Mouse (Mus musculus) lung, embryonic 16.5 days (tissue): Measurements from ENCODE around the gene Gm10229. TPM values are rescaled to one million over a fixed set of nuclear protein-coding genes. Genes with fewer than 3 reads are reported as not detected.
"Not testable (repeated sequence)": the region's sequence is repeated elsewhere in the genome, so short reads cannot be mapped to it uniquely, and the experiment has no call there.

Experiments
- ATAC-seq: fragments of 200-750 bp; cut with Nextera tagmentation; 2 replicates; pipeline ENCODE4 v1.8.0; 2017; ENCODE audit warnings: low read depth, mild to moderate bottlenecking, moderate library complexity
- H3K27ac ChIP-seq: fragments of 300-500 bp; sonication (generic); 2 replicates; pipeline ENCODE4 v1.5.1; 2014; ENCODE audit warnings: mild to moderate bottlenecking, control low read depth, low read length
- H3K27me3 ChIP-seq: fragments of 300-500 bp; sonication (generic); 2 replicates; pipeline ENCODE4 v1.6.1; 2014; ENCODE audit warnings: low read depth, low read length, mixed read lengths; ENCODE audit not compliant: control insufficient read depth, insufficient read depth
- H3K36me3 ChIP-seq: fragments of 300-500 bp; sonication (generic); 2 replicates; pipeline ENCODE4 v1.6.1; 2014; ENCODE audit warnings: low read length; ENCODE audit not compliant: control insufficient read depth, insufficient read depth
- H3K4me1 ChIP-seq: fragments of 300-500 bp; sonication (generic); replicated peaks from 2 replicates; pipeline ENCODE4 v1.6.1; 2014; ENCODE audit warnings: low read length, mixed read lengths; ENCODE audit not compliant: control insufficient read depth, insufficient read depth
- H3K4me2 ChIP-seq: fragments of 300-500 bp; sonication (generic); 2 replicates; pipeline ENCODE4 v1.6.1; 2014; ENCODE audit warnings: low read depth, low read length, control low read depth
- H3K4me3 ChIP-seq: fragments of 300-500 bp; sonication (generic); 2 replicates; pipeline ENCODE4 v1.5.1; 2014; ENCODE audit warnings: mild to moderate bottlenecking, low read length, control low read depth
- H3K9ac ChIP-seq: fragments of 300-500 bp; sonication (generic); 2 replicates; pipeline ENCODE4 v1.6.1; 2014; ENCODE audit warnings: low read length, control low read depth
- H3K9me3 ChIP-seq: fragments of 300-500 bp; sonication (generic); 2 replicates; pipeline ENCODE4 v1.6.1; 2016; ENCODE audit warnings: low read length; ENCODE audit not compliant: control insufficient read depth
- WGBS: fragments of 180-500 bp; shearing (Covaris S2); extraction: QIAGEN DNeasy Blood & Tissue Kit; methylation state at CpG from one replicate; pipeline ENCODE4 v1.1.7; 2014; 5-methylcytosine and 5-hydroxymethylcytosine counted together
- polyA plus RNA-seq: library from polyadenylated mRNA; unstranded; fragments of >200 nt; fragmentation: Nextera tagmentation; extraction: Ambion mirVana; gene quantifications from 2 replicates; pipeline ENCODE4 v1.2.1, GENCODE M21; 2015

Gene Gm10229
- not detected in 2 replicates for polyA plus RNA-seq

GRCm38 (mm10) chr16:89014984-89015383 is at the start of gene Gm10229:
TSS of gene Gm10229 (plus strand) at chr16:89015284.
- not testable (repeated sequence) for H3K9ac ChIP-seq, H3K4me1 ChIP-seq, H3K4me2 ChIP-seq, H3K27ac ChIP-seq, H3K27me3 ChIP-seq, H3K9me3 ChIP-seq, ATAC-seq, H3K4me3 ChIP-seq, H3K36me3 ChIP-seq
- WGBS = 79% methylated on average over 1 of the region's 3 CpGs

DNA sequence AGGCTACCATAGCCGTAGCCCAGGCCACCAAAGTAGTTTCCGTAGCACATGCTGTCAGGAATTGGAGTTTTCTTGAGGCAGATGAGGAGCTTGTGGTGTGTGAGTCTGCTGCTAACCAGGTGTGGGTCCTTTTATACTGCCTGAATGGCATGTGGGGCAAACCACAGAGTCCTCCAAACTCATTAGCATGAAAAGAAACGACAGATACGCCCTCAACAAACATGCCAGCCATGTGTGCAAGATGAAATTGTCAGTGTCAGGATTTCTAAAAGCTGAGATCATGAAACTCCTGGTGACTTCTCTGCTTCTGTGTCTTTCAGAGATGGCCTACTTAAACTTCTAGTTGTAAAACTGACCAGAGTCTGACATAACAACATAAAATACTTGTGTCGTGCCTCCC is 4.4 kb upstream of the Gm10229 start, which contains the start of gene Krtap22-2:
Gene Krtap22-2 (minus strand): TSS at position 101 of the 400 bp plus-strand sequence.
- Histone ChIP-seq H3K36me3 (no peaks in the 10 kb centered on the region), H3K4me3 (no peak within 1 kb of the TSS), H3K27ac (no peak within 1 kb of the TSS), H3K4me2 (no peak within 1 kb of the TSS), H3K27me3 (no peaks in the 10 kb centered on the region), H3K9me3 (no peaks in the 10 kb centered on the region), H3K4me1 (no peaks in the 10 kb centered on the region), H3K9ac (no peak within 1 kb of the TSS)
- ATAC-seq = no peak
- 79% methylated on average over 5 of the region's 5 CpGs for WGBS

- no peak for ATAC-seq
- H3K27ac ChIP-seq = no peak overlapping the region
- H3K9ac ChIP-seq = no peak overlapping the region
- H3K4me3 ChIP-seq = no peak overlapping the region
- no peaks in the 10 kb centered on the region for H3K9me3 ChIP-seq
- H3K27me3 ChIP-seq = no peaks in the 10 kb centered on the region
- H3K36me3 ChIP-seq = no peaks in the 10 kb centered on the region
- no peaks in the 10 kb centered on the region for H3K4me1 ChIP-seq
- H3K4me2 ChIP-seq = no peak overlapping the region
- WGBS = 94% methylated on average over 3 of the region's 3 CpGs
Observed at GRCm38 (mm10) chr16:89013973-89014372, 1.1 kb upstream of the Gm10229 start.

DNA sequence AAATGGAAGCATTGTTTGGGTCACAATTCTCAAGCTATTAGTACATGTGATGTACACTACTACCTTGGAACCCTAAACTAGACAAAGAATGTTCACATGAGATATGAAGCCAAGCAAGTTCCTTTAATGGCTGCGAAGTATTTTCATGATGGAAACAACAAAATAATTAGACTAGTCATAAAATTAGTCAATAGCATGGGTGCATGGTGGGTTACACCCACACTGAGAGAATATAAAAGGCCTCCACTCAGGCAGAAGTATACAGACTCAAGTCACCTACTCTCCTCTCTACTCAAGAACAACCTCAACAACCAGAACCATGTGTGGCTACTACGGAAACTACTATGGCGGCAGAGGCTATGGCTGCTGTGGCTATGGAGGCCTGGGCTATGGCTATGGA is 16.3 kb downstream of the Gm10229 start, which contains the start of gene Krtap6-1:
Gene Krtap6-1 (plus strand): TSS at position 301 of the 400 bp plus-strand sequence.
- WGBS = 89% methylated on average over 3 of the region's 3 CpGs
- not testable (repeated sequence) for H3K4me2 ChIP-seq, H3K27ac ChIP-seq, ATAC-seq, H3K27me3 ChIP-seq, H3K9ac ChIP-seq, H3K9me3 ChIP-seq, H3K4me1 ChIP-seq, H3K4me3 ChIP-seq, H3K36me3 ChIP-seq

GRCm38 (mm10) chr16:89041372-89041771 is 26.3 kb downstream of the Gm10229 start, which contains the start of gene Gm10228:
TSS of gene Gm10228 (minus strand) at chr16:89041472.
- 80% methylated on average over 2 of the region's 4 CpGs for WGBS
- ATAC-seq, H3K27ac ChIP-seq, H3K9me3 ChIP-seq, H3K9ac ChIP-seq, H3K4me2 ChIP-seq, H3K27me3 ChIP-seq, H3K4me1 ChIP-seq, H3K4me3 ChIP-seq, H3K36me3 ChIP-seq: not testable (repeated sequence)

DNA sequence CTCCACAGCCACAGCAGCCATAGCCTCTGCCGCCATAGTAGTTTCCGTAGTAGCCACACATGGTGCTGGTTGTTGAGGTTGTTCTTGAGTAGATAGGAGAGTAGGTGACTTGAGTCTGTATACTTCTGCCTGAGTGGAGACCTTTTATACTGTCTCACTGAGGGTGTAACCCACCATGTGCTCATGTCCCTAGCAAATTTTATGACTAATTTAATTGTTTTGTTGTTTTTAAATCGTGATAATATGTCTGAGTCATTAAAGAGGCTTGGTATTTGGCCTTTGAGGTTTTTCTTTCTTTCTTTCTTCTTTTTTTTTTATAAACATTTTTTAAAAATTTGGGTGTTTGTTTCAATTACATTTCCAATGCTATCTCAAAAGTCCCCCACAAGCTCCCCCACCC is 32.7 kb downstream of the Gm10229 start, which contains the start of gene Krtap6-5:
Gene Krtap6-5 (minus strand): TSS at position 101 of the 400 bp plus-strand sequence.
- Histone ChIP-seq H3K27ac (no peak within 1 kb of the TSS), H3K4me1 (no peaks in the 10 kb centered on the region), H3K27me3 (no peaks in the 10 kb centered on the region), H3K4me3 (no peak within 1 kb of the TSS), H3K4me2 (no peak within 1 kb of the TSS), H3K9ac (no peak within 1 kb of the TSS), H3K36me3 (no peaks in the 10 kb centered on the region), H3K9me3 (no peaks in the 10 kb centered on the region)
- WGBS = 84% methylated on average over 3 of the region's 3 CpGs
- ATAC-seq = no peak

GRCm38 (mm10) chr16:89063902-89064301 is 48.8 kb downstream of the Gm10229 start, which contains the start of gene 1110025L11Rik:
TSS of gene 1110025L11Rik (minus strand) at chr16:89064002.
- H3K27ac ChIP-seq, ATAC-seq, H3K4me2 ChIP-seq, H3K9me3 ChIP-seq, H3K9ac ChIP-seq, H3K4me3 ChIP-seq, H3K4me1 ChIP-seq, H3K27me3 ChIP-seq, H3K36me3 ChIP-seq: not testable (repeated sequence)
- WGBS = no CpG with 5 or more reads among the region's 2 CpGs

Other genes starting within 250 kb of the Gm10229 start
- gene 2310057N15Rik, start 241.1 kb upstream of the Gm10229 start, polyA plus RNA-seq = not detected in 2 replicates
- not detected in 2 replicates for gene Gm5965, start 237.4 kb upstream of the Gm10229 start, polyA plus RNA-seq
- 0.94 TPM in 1 of 2 replicates, not detected in the other for gene Gm20741, start 203.1 kb upstream of the Gm10229 start, polyA plus RNA-seq
- not detected in 2 replicates for gene Krtap15, start 195.1 kb upstream of the Gm10229 start, polyA plus RNA-seq
- gene Krtap14, start 189.1 kb upstream of the Gm10229 start, polyA plus RNA-seq = not detected in 2 replicates
- not detected in 2 replicates for gene Krtap19-1, start 145.9 kb upstream of the Gm10229 start, polyA plus RNA-seq
- gene Krtap19-2, start 141.0 kb upstream of the Gm10229 start, polyA plus RNA-seq = not detected in 2 replicates
- gene Krtap19-3, start 137.2 kb upstream of the Gm10229 start, polyA plus RNA-seq = not detected in 2 replicates
- not detected in 2 replicates for gene Krtap19-4, start 130.2 kb upstream of the Gm10229 start, polyA plus RNA-seq
- gene Krtap19-5, start 118.8 kb upstream of the Gm10229 start, polyA plus RNA-seq = not detected in 2 replicates
- gene Krtap19-9b, start 83.0 kb upstream of the Gm10229 start, polyA plus RNA-seq = not detected in 2 replicates
- gene Krtap16-3, start 52.4 kb upstream of the Gm10229 start, polyA plus RNA-seq = not detected in 2 replicates
- not detected in 2 replicates for gene Krtap22-2, start 4.5 kb upstream of the Gm10229 start, polyA plus RNA-seq
- not detected in 2 replicates for gene Krtap6-1, start 16.4 kb downstream of the Gm10229 start, polyA plus RNA-seq
- not detected in 2 replicates for gene Gm10228, start 26.2 kb downstream of the Gm10229 start, polyA plus RNA-seq
- gene Krtap6-5, start 32.6 kb downstream of the Gm10229 start, polyA plus RNA-seq = not detected in 2 replicates
- gene 1110025L11Rik, start 48.7 kb downstream of the Gm10229 start, polyA plus RNA-seq = not detected in 2 replicates
- not detected in 2 replicates for gene Krtap6-3, start 68.7 kb downstream of the Gm10229 start, polyA plus RNA-seq
- not detected in 2 replicates for gene Gm6358, start 125.6 kb downstream of the Gm10229 start, polyA plus RNA-seq
- not detected in 2 replicates for gene Gm10061, start 135.8 kb downstream of the Gm10229 start, polyA plus RNA-seq
- gene Gm9789, start 142.7 kb downstream of the Gm10229 start, polyA plus RNA-seq = not detected in 2 replicates
- not detected in 2 replicates for gene Gm7735, start 154.2 kb downstream of the Gm10229 start, polyA plus RNA-seq
- gene 1110057P08Rik, start 159.5 kb downstream of the Gm10229 start, polyA plus RNA-seq = not detected in 2 replicates
- gene Krtap20-2, start 190.6 kb downstream of the Gm10229 start, polyA plus RNA-seq = not detected in 2 replicates